Mouse (Mus musculus): ENCODE data around the gene Sirpb1c. TPM values are rescaled to one million over a fixed set of nuclear protein-coding genes. Genes with fewer than 3 reads are reported as not detected.
"Not testable (repeated sequence)": the region's sequence is repeated elsewhere in the genome, so short reads cannot be mapped to it uniquely, and the experiment has no call there.

Gene Sirpb1c
- polyA plus RNA-seq (2014; fragmentation: Nextera tagmentation; extraction: Ambion mirVana) = not detected in 2 replicates

DNA sequence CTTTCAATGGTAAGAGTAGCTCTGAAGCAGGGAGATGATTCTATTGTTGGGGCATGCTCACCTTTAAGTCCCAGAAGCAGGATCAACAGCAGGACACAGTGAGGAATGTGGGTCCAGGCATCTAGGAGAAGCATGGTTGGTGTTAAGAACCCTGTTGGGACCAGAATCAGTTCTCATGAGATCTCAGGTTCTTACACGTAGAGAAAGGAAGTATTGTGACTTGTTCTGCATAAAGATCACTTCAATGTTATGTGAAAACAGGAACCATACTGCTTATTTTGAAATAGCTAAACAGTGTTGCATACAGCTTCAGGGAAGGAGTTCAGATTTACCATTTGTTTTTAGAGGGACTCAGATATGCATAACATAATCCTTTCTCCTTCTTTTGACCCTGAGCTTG lies at the start of gene Sirpb1c:
TSS of gene Sirpb1c (minus strand) at position 249 of the 400 bp plus-strand sequence.
- H3K4me3 ChIP-seq (replicated peaks; ENCODE audit: low read depth, low read length); H3K9ac ChIP-seq (replicated peaks; ENCODE audit: low read length); H3K9me3 ChIP-seq (ENCODE audit: control insufficient read depth, low read length); H3K4me2 ChIP-seq (ENCODE audit: low read length); H3K4me1 ChIP-seq (ENCODE audit: control insufficient read depth, insufficient read depth, low read length); H3K27me3 ChIP-seq (ENCODE audit: control insufficient read depth, insufficient read depth, low read length); DNase-seq; H3K36me3 ChIP-seq (ENCODE audit: control insufficient read depth, insufficient read depth, low read length); ATAC-seq (ENCODE audit: low FRiP score, low TSS enrichment); H3K27ac ChIP-seq (replicated peaks; ENCODE audit: low read depth, low read length): not testable (repeated sequence)
- no CpG with 5 or more reads among the region's 1 CpGs for WGBS

DNA sequence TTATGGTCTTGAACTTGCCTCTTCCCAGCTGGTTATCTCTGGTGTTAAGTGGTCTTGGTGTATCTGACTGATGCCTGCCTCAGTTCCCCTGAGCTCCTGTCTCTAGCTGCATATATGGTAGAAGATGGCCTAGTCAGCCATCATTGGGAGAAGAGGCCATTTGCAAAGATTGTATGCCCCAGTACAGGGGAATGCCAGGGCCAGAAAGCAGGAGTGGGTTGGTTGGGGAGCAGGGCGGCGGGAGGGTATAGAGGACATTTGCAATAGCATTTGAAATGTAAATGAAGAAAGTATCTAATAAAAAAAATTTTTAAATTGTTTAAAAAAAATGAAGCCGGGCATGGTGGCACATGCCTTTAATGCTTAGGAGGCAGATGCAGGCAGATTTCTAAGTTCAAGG lies 38.1 kb upstream of the Sirpb1c start:
- ATAC-seq (ENCODE audit: low FRiP score, low TSS enrichment) (no peak), DNase-seq (no peak)
- Histone ChIP-seq H3K4me2 (ENCODE audit: low read length) (no peak overlapping the region), H3K36me3 (ENCODE audit: control insufficient read depth, insufficient read depth, low read length) (no peaks in the 10 kb centered on the region), H3K27ac (replicated peaks; ENCODE audit: low read depth, low read length) (no peak overlapping the region), H3K4me3 (replicated peaks; ENCODE audit: low read depth, low read length) (no peak overlapping the region), H3K9me3 (ENCODE audit: control insufficient read depth, low read length) (no peaks in the 10 kb centered on the region), H3K9ac (replicated peaks; ENCODE audit: low read length) (no peak overlapping the region), H3K4me1 (ENCODE audit: control insufficient read depth, insufficient read depth, low read length) (no peaks in the 10 kb centered on the region), H3K27me3 (ENCODE audit: control insufficient read depth, insufficient read depth, low read length) (no peaks in the 10 kb centered on the region)
- 91% methylated on average over 3 of the region's 3 CpGs for WGBS

DNA sequence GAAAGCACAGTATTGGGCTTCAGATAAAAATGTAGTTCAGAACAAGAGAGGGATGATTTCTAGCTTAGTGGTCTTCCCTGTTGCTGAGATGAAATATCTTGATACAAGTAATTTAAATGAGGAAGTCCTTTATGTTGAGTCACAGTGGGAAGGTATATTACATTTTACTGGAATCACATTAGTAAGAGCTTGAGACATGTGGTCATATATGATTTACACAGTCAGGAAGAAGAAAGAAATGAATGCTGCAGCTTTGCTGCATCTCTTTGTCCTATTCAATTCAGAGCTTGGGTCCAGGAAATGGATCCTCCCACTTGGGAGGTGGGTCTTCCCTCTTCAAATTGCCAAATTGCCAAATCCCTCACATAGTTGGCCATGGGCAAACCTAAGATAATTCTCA lies 7.4 kb upstream of the Sirpb1c start:
- not testable (repeated sequence) for H3K27me3 ChIP-seq (ENCODE audit: control insufficient read depth, insufficient read depth, low read length); H3K27ac ChIP-seq (replicated peaks; ENCODE audit: low read depth, low read length); H3K4me3 ChIP-seq (replicated peaks; ENCODE audit: low read depth, low read length); DNase-seq; H3K4me1 ChIP-seq (ENCODE audit: control insufficient read depth, insufficient read depth, low read length); H3K9me3 ChIP-seq (ENCODE audit: control insufficient read depth, low read length); H3K9ac ChIP-seq (replicated peaks; ENCODE audit: low read length); H3K36me3 ChIP-seq (ENCODE audit: control insufficient read depth, insufficient read depth, low read length); H3K4me2 ChIP-seq (ENCODE audit: low read length)
- 0 out of 2 replicates have a peak, but pooled peaks have one; percentile 15 for ATAC-seq (ENCODE audit: low FRiP score, low TSS enrichment)

DNA sequence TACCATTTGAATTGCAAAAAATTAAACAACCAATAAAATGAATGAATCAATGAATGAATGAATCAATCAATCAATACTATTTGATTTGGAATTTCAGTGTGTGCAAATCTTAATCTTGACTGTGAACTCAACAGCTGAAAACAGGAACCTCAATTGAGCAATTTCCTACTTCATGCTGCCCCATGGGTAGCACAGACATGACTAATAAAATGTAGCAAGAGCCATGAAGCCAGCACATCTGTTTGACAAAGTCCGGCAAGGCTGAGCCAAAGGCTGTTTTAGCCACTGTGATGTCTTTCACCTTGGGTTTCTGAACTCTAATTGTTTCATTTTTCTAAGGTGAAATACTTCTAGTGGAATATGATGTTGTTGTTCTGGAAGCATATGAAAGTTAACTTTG lies 1.6 kb upstream of the Sirpb1c start:
- ATAC-seq (ENCODE audit: low FRiP score, low TSS enrichment) = no peak
- WGBS = 95% methylated on average over 1 of the region's 1 CpGs
- peaks cover 3% of the 10 kb centered on the region; the same call in 1 of the 2 replicates for H3K9me3 ChIP-seq (ENCODE audit: control insufficient read depth, low read length)

DNA sequence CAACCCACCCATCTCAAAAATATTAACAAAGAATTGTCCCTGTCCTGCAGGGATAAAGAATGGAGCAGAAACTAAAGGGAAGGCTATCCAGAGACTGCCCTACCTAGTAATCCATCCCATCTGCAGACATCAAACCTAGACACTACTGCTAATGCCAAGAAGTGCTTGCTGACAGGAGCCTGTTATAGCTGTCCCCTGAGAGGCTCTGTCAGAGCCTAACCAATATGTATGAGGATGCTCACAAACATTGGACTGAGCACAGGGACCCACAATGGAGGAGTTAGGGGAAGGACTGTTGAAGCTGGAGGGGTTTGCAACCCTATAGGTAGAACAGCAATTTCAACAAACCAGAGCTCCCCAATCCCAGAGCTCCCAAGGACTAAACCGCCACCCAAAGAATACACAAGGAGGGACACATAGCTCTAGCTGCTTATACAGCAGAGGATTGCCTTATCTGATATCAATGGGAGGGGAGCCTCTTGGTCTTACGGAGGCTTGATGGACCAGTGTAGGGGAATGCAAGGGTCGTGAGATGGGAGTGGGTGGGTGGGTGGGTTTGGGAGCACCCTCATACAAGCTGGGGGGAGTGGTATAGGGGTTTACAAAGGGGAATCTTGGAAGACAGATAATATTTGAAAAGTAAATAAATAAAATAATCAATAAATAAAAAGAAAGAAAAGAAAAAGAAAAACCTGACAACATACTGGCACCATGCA lies 838 bp downstream of the Sirpb1c start:
- no peaks in the 10 kb centered on the region for H3K4me1 ChIP-seq (ENCODE audit: control insufficient read depth, insufficient read depth, low read length)
- no peak overlapping the region for H3K27ac ChIP-seq (replicated peaks; ENCODE audit: low read depth, low read length)
- no peak overlapping the region for H3K9ac ChIP-seq (replicated peaks; ENCODE audit: low read length)
- H3K9me3 ChIP-seq (ENCODE audit: control insufficient read depth, low read length) = peaks cover 3% of the 10 kb centered on the region; the same call in 1 of the 2 replicates
- ATAC-seq (ENCODE audit: low FRiP score, low TSS enrichment) (peak; percentile 10; the same call in 1 of the 2 replicates), DNase-seq (no peak)
- H3K4me3 ChIP-seq (replicated peaks; ENCODE audit: low read depth, low read length) = no peak overlapping the region
- no peaks in the 10 kb centered on the region for H3K36me3 ChIP-seq (ENCODE audit: control insufficient read depth, insufficient read depth, low read length)
- no peaks in the 10 kb centered on the region for H3K27me3 ChIP-seq (ENCODE audit: control insufficient read depth, insufficient read depth, low read length)
- no peak overlapping the region for H3K4me2 ChIP-seq (ENCODE audit: low read length)
- WGBS = 81% methylated on average over 3 of the region's 3 CpGs

More for the DNA sequence above, 1.6 kb upstream of the Sirpb1c start:
- H3K36me3 ChIP-seq (ENCODE audit: control insufficient read depth, insufficient read depth, low read length) = no peaks in the 10 kb centered on the region
- no peaks in the 10 kb centered on the region for H3K27me3 ChIP-seq (ENCODE audit: control insufficient read depth, insufficient read depth, low read length)
- no peak for DNase-seq
- no peaks in the 10 kb centered on the region for H3K4me1 ChIP-seq (ENCODE audit: control insufficient read depth, insufficient read depth, low read length)
- H3K4me2 ChIP-seq (ENCODE audit: low read length) = no peak overlapping the region
- no peak overlapping the region for H3K4me3 ChIP-seq (replicated peaks; ENCODE audit: low read depth, low read length)
- no peak overlapping the region for H3K9ac ChIP-seq (replicated peaks; ENCODE audit: low read length)
- H3K27ac ChIP-seq (replicated peaks; ENCODE audit: low read depth, low read length) = no peak overlapping the region

DNA sequence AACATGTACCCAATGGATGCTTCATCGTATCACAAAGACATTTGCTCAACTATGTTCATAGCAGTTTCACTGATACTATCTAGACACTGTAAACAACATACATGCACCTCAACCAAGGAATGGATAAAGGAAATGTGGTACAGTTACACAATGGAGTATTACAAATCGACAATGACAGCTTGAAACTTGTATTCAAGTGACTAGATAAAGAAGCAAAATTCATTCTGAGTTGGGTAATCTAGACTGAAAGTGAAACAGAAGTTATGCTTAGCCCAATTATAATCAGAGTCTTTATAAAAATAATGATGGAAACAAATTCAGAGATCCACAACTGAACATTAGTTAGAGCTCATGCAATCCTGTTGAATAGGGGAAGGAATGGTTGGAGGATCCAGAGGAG lies 74.7 kb downstream of the Sirpb1c start:
- not testable (repeated sequence) for H3K4me3 ChIP-seq (replicated peaks; ENCODE audit: low read depth, low read length); ATAC-seq (ENCODE audit: low FRiP score, low TSS enrichment); H3K9ac ChIP-seq (replicated peaks; ENCODE audit: low read length); H3K4me1 ChIP-seq (ENCODE audit: control insufficient read depth, insufficient read depth, low read length); H3K4me2 ChIP-seq (ENCODE audit: low read length); H3K27ac ChIP-seq (replicated peaks; ENCODE audit: low read depth, low read length); H3K9me3 ChIP-seq (ENCODE audit: control insufficient read depth, low read length); DNase-seq; H3K36me3 ChIP-seq (ENCODE audit: control insufficient read depth, insufficient read depth, low read length); H3K27me3 ChIP-seq (ENCODE audit: control insufficient read depth, insufficient read depth, low read length)
- 69% methylated on average over 2 of the region's 2 CpGs for WGBS

Other genes starting within 250 kb of the Sirpb1c start
- gene Gm5150, start 157.9 kb upstream of the Sirpb1c start, polyA plus RNA-seq (2014; fragmentation: Nextera tagmentation; extraction: Ambion mirVana) = not detected in 2 replicates

Measured in midbrain, embryonic 14.5 days (tissue).